Mouse (Mus musculus) lung, postnatal 0 days (tissue): ENCODE data around the gene Pak7.

Source experiments
- CTCF ChIP-seq: IDR thresholded peaks from 2 replicates; pipeline ENCODE4 v1.5.1; 2016; ENCODE audit warnings: antibody characterized with exemption, mild to moderate bottlenecking
- EP300 ChIP-seq: IDR thresholded peaks from 2 replicates; pipeline ENCODE4 v1.6.1; 2016; ENCODE audit warnings: antibody characterized with exemption, mild to moderate bottlenecking, control low read depth

- TF ChIP-seq CTCF (no peak), EP300 (no peak)
Observed at GRCm38 (mm10) chr2:136425561-136425960, 37.8 kb upstream of the Pak7 start.
